Mouse (Mus musculus) heart, embryonic 11.5 days (tissue): ENCODE results near the gene Nudcd3. TPM values are rescaled to one million over a fixed set of nuclear protein-coding genes. Genes with fewer than 3 reads are reported as not detected.

Source experiments
- ATAC-seq: fragments of 200-750 bp; cut with Nextera tagmentation; replicated peaks from 2 replicates; pipeline ENCODE4 v1.8.0; 2017; ENCODE audit warnings: moderate library complexity; ENCODE audit not compliant: insufficient number of reproducible peaks, low FRiP score, low TSS enrichment
- H3K27ac ChIP-seq: fragments of 300-500 bp; sonication (generic); 2 replicates; pipeline ENCODE4 v1.5.1; 2014; ENCODE audit warnings: mild to moderate bottlenecking, low read depth, low read length
- H3K27me3 ChIP-seq: fragments of 300-500 bp; sonication (generic); 2 replicates; pipeline ENCODE4 v1.6.1; 2014; ENCODE audit warnings: mild to moderate bottlenecking, low read length, mixed read lengths; ENCODE audit not compliant: control insufficient read depth, insufficient read depth
- H3K36me3 ChIP-seq: fragments of 300-500 bp; sonication (generic); 2 replicates; pipeline ENCODE4 v1.6.1; 2014; ENCODE audit warnings: mild to moderate bottlenecking, low read length, moderate library complexity, mixed read lengths; ENCODE audit not compliant: control insufficient read depth, insufficient read depth
- H3K4me1 ChIP-seq: fragments of 300-500 bp; sonication (generic); 2 replicates; pipeline ENCODE4 v1.6.1; 2014; ENCODE audit warnings: low read length; ENCODE audit not compliant: control insufficient read depth, insufficient read depth
- H3K4me2 ChIP-seq: fragments of 300-500 bp; sonication (generic); 2 replicates; pipeline ENCODE4 v1.6.1; 2014; ENCODE audit warnings: mild to moderate bottlenecking, moderate library complexity
- H3K4me3 ChIP-seq: fragments of 300-500 bp; sonication (generic); 2 replicates; pipeline ENCODE4 v1.5.1; 2014; ENCODE audit warnings: low read depth, low read length
- H3K9ac ChIP-seq: fragments of 300-500 bp; sonication (generic); 2 replicates; pipeline ENCODE4 v1.6.1; 2014; ENCODE audit warnings: mild to moderate bottlenecking, low read depth, low read length, moderate library complexity
- H3K9me3 ChIP-seq: fragments of 300-500 bp; sonication (generic); replicated peaks from 2 replicates; pipeline ENCODE4 v1.6.1; 2016; ENCODE audit warnings: low read length; ENCODE audit not compliant: control insufficient read depth
- WGBS: fragments of 180-500 bp; shearing (Covaris S2); extraction: QIAGEN DNeasy Blood & Tissue Kit; methylation state at CpG from one replicate; pipeline ENCODE4 v1.1.7; 2014; ENCODE audit not compliant: insufficient replicate concordance; 5-methylcytosine and 5-hydroxymethylcytosine counted together
- polyA plus RNA-seq: library from polyadenylated mRNA; unstranded; fragments of >200 nt; fragmentation: Nextera tagmentation; extraction: Ambion mirVana; gene quantifications from 2 replicates; pipeline ENCODE4 v1.2.1, GENCODE M21; 2014

The Nudcd3 gene
- polyA plus RNA-seq, 1 experiment from 2014 or later: 28.8 TPM

DNA sequence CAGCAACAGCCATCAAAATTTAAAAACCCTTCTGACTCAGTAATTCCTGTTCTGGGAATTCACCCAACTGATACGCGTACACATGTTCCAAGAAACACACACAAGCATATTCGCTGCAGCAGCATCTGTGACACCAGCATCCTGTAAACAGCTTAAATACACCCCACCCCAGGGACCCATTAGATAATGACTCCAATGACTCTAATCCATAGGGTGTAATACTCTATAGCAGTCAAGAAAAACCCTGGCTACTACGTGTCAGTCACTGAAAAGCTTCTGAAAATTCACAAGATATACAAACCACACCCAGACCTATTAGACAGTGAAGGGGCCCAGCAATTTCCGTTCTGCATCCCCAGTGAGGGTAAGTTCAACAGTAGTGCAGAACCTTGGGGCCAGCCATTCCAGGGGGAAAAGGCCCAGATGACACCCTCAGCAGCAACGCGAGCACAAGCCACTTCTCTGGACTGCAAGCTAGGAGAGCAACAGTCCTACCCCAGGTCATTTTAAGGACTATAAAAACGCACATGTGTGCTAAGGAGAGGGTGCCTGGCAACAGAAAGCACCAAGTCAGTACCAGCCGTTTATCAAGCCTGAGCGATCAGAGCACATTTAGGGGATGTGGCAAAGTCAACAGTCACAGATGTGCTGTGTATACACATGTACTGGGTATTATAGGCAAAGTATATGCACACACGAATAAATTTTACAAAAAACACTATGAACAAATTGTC is 15.8 kb downstream of the Nudcd3 start:
- WGBS: 69% methylated on average over 11 of the region's 11 CpGs
- no peak for ATAC-seq

DNA sequence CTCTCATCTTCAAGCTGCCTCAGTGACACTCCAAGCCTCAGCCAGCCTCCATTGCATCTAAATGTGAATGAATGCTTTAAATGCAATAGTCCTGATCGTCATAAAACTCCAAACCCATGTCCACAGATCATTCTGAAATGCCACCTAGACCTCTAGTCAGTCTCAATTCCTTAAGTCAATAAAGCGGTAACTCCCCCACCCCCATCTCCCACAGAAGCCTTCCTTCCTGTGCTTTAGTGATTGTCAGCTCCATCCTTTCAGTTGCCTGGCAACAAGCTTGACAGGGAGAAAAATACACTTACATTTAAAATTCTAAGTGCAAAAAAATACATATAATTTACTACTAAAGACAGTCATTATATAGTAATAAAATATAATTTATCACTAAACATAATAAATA is 17.0 kb downstream of the Nudcd3 start:
- Histone ChIP-seq H3K4me1 (peaks cover 23% of the 10 kb centered on the region), H3K9ac (no peak overlapping the region), H3K36me3 (no peaks in the 10 kb centered on the region), H3K27ac (no peak overlapping the region), H3K4me2 (no peak overlapping the region), H3K9me3 (no peaks in the 10 kb centered on the region), H3K27me3 (no peaks in the 10 kb centered on the region), H3K4me3 (no peak overlapping the region)
- 76% methylated on average over 2 of the region's 2 CpGs for WGBS
- no peak for ATAC-seq

More for the DNA sequence above, 15.8 kb downstream of the Nudcd3 start:
- H3K27ac ChIP-seq: 0 out of 2 replicates have a peak overlapping the region, but pooled peaks have one; percentile 6
- no peaks in the 10 kb centered on the region for H3K36me3 ChIP-seq
- H3K4me3 ChIP-seq: no peak overlapping the region
- H3K4me2 ChIP-seq: no peak overlapping the region
- H3K9ac ChIP-seq: no peak overlapping the region
- peaks cover 13% of the 10 kb centered on the region for H3K4me1 ChIP-seq
- no peaks in the 10 kb centered on the region for H3K27me3 ChIP-seq
- no peaks in the 10 kb centered on the region for H3K9me3 ChIP-seq

DNA sequence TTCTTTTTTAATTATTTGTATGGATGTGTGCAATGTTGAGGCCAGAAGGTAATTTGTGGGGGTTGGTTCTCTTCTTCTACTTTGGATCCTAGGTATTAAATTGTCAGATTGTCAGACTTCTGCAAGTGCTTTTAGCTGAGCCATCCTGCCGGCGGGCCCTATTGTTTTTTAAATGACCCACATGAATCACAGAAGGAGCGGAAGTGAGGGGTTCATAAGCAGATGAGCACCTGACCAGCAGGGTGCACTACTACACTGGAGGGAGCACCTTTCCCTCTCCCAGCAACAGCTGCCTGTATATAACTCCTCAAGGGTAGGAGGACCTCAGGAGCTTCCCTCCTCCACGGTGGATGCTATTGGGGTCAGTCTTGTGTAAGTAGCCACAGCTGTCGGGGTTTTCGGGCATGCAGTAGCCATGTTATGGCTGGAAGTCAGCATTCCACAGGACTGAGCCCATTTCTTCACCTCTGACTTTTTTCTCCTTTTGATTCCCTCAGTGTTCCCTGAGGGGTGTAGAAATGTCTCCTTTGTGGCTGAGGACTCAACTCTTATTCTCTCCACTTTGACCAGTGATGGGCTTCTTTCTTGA is 19.3 kb downstream of the Nudcd3 start:
- Histone ChIP-seq H3K4me1 (peaks cover 26% of the 10 kb centered on the region), H3K9me3 (no peaks in the 10 kb centered on the region), H3K4me3 (no peak overlapping the region), H3K4me2 (no peak overlapping the region), H3K36me3 (no peaks in the 10 kb centered on the region), H3K27ac (no peak overlapping the region), H3K9ac (no peak overlapping the region), H3K27me3 (no peaks in the 10 kb centered on the region)
- 61% methylated on average over 6 of the region's 6 CpGs for WGBS
- no peak for ATAC-seq

DNA sequence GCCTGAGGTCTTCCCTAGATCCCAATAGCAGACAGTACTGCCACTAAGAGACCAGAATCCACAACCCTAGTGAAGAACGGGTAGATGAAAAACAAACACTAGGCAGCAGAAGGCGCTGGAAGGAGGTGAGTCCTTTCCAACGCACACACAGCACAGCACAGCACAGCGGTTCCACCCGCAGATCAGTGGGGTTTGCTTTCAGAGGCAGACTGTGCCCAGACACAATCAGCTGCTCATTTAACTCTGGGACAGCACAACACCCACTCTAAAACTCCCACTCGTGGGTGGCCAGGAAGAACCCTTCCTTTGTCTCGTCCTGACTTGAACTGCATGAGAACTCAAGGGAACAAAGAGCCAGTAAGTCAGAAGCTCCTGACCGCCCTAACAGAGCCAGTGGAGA is 21.0 kb downstream of the Nudcd3 start:
- H3K9me3 ChIP-seq: no peaks in the 10 kb centered on the region
- WGBS: 17% methylated on average over 8 of the region's 8 CpGs
- H3K4me2 ChIP-seq: no peak overlapping the region
- H3K27ac ChIP-seq: peak overlapping the region; percentile 32; the same call in 1 of the 2 replicates
- H3K4me1 ChIP-seq: peaks cover 33% of the 10 kb centered on the region
- H3K4me3 ChIP-seq: no peak overlapping the region
- ATAC-seq: no peak
- no peaks in the 10 kb centered on the region for H3K36me3 ChIP-seq
- no peaks in the 10 kb centered on the region for H3K27me3 ChIP-seq
- 0 out of 2 replicates have a peak overlapping the region, but pooled peaks have one; percentile 22 for H3K9ac ChIP-seq

- ATAC-seq: no peak
- Histone ChIP-seq H3K4me2 (no peak overlapping the region), H3K9ac (0 out of 2 replicates have a peak overlapping the region, but pooled peaks have one; percentile 12), H3K27ac (peak overlapping the region; percentile 32), H3K9me3 (no peaks in the 10 kb centered on the region), H3K36me3 (no peaks in the 10 kb centered on the region), H3K27me3 (no peaks in the 10 kb centered on the region), H3K4me3 (no peak overlapping the region), H3K4me1 (peaks cover 33% of the 10 kb centered on the region)
- 18% methylated on average over 2 of the region's 2 CpGs for WGBS
Measured at GRCm38 (mm10) chr11:6178673-6179166, 21.5 kb downstream of the Nudcd3 start.

GRCm38 (mm10) chr11:6177781-6178420 is 22.3 kb downstream of the Nudcd3 start:
- H3K4me3 ChIP-seq: no peak overlapping the region
- peaks cover 30% of the 10 kb centered on the region for H3K4me1 ChIP-seq
- H3K27ac ChIP-seq: 0 out of 2 replicates have a peak overlapping the region, but pooled peaks have one; percentile 32
- 81% methylated on average over 8 of the region's 8 CpGs for WGBS
- no peaks in the 10 kb centered on the region for H3K27me3 ChIP-seq
- no peaks in the 10 kb centered on the region for H3K9me3 ChIP-seq
- H3K36me3 ChIP-seq: no peaks in the 10 kb centered on the region
- H3K9ac ChIP-seq: no peak overlapping the region
- H3K4me2 ChIP-seq: no peak overlapping the region
- ATAC-seq: no peak

GRCm38 (mm10) chr11:6175506-6175905 is 24.7 kb downstream of the Nudcd3 start:
- H3K4me1 ChIP-seq: peaks cover 30% of the 10 kb centered on the region
- H3K9me3 ChIP-seq: no peaks in the 10 kb centered on the region
- no peaks in the 10 kb centered on the region for H3K27me3 ChIP-seq
- H3K4me3 ChIP-seq: no peak overlapping the region
- ATAC-seq: no peak
- 44% methylated on average over 1 of the region's 1 CpGs for WGBS
- H3K36me3 ChIP-seq: no peaks in the 10 kb centered on the region
- H3K27ac ChIP-seq: no peak overlapping the region
- H3K9ac ChIP-seq: no peak overlapping the region
- H3K4me2 ChIP-seq: no peak overlapping the region

DNA sequence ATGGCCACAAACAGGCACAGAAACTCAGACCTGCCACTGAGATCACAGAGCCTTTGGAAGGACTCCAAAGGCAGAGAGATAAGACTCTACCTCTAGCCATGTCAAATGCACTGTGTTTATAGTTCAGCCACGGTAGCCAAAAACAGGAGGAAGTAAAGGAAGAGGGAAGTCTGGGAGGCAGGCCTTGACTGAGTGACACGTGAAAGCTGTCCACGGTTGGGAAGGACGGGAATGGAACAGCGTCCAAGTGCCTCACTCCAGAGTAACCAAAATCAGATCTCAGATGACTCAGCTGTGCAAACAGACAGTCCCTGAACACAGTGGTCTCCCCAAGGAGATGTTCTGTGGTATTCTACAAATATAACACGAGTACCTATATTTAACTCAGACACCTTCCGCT is 25.5 kb downstream of the Nudcd3 start:
- WGBS: 25% methylated on average over 7 of the region's 7 CpGs
- 0 out of 2 replicates have a peak, but pooled peaks have one; percentile 26 for ATAC-seq

More for the DNA sequence above, 25.5 kb downstream of the Nudcd3 start:
- Histone ChIP-seq H3K4me2 (peak overlapping the region; percentile 11), H3K9me3 (no peaks in the 10 kb centered on the region), H3K27ac (peak overlapping the region; percentile 70), H3K9ac (no peak overlapping the region), H3K36me3 (no peaks in the 10 kb centered on the region), H3K4me3 (no peak overlapping the region), H3K27me3 (no peaks in the 10 kb centered on the region), H3K4me1 (peaks cover 27% of the 10 kb centered on the region)
